Mouse (Mus musculus) frontal cortex, postnatal 25 days (tissue): ENCODE measurements at regions not wholly inside any gene's neighbourhood (a gene's known extent, or its start where the extent isn't known, plus 50 kb on each side); places are given as distances from the start of the nearest gene placed in this dataset.

ENCODE experiments used
- DNase-seq, 2 experiments: peaks; one replicate each; pipeline ENCODE4 v3.0.0; 2022; ENCODE audit warnings: low spot score in 2 of 2

DNA sequence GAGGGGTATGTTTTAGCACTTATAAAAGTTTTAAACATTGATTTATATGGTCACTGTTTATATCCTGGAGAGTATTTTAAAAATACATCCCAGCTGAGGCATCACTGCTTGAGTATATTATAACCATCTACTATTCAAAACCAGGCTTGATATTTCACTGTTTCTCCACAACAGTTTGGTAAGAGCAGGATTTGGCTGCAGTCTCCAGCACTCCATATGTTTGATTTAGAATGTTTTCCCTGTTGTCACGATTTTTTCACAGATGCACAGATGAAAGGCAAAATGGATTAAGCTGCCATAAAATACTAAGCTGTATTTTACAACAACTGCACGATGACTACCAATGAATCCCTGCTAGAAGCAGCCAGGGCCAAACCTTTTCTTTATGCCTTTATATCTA is 166.6 kb downstream of the Cox7b2 start:
- DNase-seq, result peak in 1 of 2 experiments; percentile 5

DNA sequence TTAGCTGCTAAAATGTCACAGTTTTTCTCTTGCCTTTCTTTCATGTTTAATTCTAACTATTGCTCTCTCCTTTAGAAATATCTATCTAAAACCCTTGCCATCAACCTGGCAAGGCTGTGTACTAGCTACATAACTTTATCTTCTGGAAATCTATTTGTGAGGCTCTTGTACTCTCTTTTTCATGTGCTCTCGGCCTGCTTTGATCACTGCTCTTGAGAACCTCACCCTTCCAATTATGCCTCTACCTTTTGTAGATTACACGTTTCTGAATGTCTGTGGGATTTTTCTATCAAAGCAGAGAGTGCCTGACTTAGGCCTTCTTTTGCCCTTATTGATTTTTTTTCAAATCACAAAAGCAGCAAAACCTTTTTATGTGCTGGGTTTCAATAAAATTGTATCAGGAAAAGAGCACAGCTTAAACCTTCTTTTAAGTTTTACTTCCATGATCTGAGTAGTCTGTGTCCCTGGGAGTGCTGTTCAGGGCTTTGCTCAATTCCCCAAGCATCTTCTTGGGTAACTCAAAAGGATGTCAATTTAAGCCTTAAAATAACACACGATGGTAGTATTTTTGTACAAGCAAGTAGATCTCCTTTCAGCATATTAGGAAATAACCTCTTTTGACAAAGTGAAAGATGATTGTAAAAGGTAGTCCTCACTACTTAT is 181.7 kb downstream of the Cox7b2 start:
- no peak for DNase-seq

GRCm38 (mm10) chr5:71341512-71341911 is 206.5 kb downstream of the Cox7b2 start:
- no peak for DNase-seq

GRCm38 (mm10) chr5:71309414-71309813 is 213.8 kb upstream of the Gabra2 start:
- no peak for DNase-seq

- DNase-seq, result no peak
Observed at GRCm38 (mm10) chr5:71262202-71262883, 166.7 kb upstream of the Gabra2 start.

- no peak for DNase-seq
Observed at GRCm38 (mm10) chr5:71249273-71249672, 153.6 kb upstream of the Gabra2 start.

GRCm38 (mm10) chr5:71248318-71249135 is 152.9 kb upstream of the Gabra2 start:
- no peak for DNase-seq

- DNase-seq, result no peak
Observed at GRCm38 (mm10) chr5:71227615-71228014, 132.0 kb upstream of the Gabra2 start.

DNA sequence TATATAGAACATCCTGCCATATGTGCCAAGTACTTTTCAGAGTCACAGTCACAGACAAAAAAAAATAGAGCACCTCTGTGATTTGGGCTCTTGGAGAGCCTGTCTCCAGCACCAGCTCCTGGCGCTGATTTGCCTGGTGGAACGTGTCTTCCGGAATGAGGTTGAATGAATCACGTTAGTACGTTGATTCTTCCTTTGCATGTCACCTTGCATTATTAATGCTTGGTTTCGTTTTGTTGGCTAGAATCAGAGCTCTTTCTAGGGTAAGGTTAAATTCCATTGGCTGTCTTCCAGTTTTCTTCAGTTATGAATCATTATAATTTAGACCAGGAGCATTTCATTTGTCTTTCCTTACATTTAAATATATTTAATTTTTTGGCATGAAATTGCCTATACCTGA is 105.2 kb upstream of the Gabra2 start:
- DNase-seq, result no peak

GRCm38 (mm10) chr5:71177316-71177715 is 81.7 kb upstream of the Gabra2 start:
- no peak for DNase-seq

- DNase-seq, result no peak
Observed at GRCm38 (mm10) chr5:71170378-71170777, 74.7 kb upstream of the Gabra2 start.
